Mouse (Mus musculus): ENCODE results near the gene Fgf2. TPM values are rescaled to one million over a fixed set of nuclear protein-coding genes. Genes with fewer than 3 reads are reported as not detected.

Gene Fgf2
- polyA plus RNA-seq, 1 experiment from 2014 or later: 1.1 TPM

GRCm38 (mm10) chr3:37443409-37443808 lies 95.3 kb downstream of the Fgf2 start:
- no peaks in the 10 kb centered on the region for H3K27me3 ChIP-seq (ENCODE audit: control insufficient read depth, insufficient read depth, low read length)
- H3K9me3 ChIP-seq (ENCODE audit: control insufficient read depth, low read length): no peaks in the 10 kb centered on the region
- DNase-seq (ENCODE audit: low spot score) (no peak), ATAC-seq (ENCODE audit: low FRiP score) (no peak)
- no peak overlapping the region for H3K4me2 ChIP-seq (replicated peaks; ENCODE audit: low read depth, low read length)
- no peaks in the 10 kb centered on the region for H3K4me1 ChIP-seq (replicated peaks; ENCODE audit: control insufficient read depth, insufficient read depth, low read length)
- H3K36me3 ChIP-seq (ENCODE audit: control insufficient read depth, insufficient read depth, low read length): no peaks in the 10 kb centered on the region
- no peak overlapping the region for H3K27ac ChIP-seq (ENCODE audit: low read depth, low read length)
- 96% methylated on average over 2 of the region's 2 CpGs for WGBS
- H3K4me3 ChIP-seq (ENCODE audit: low read depth, low read length): no peak overlapping the region
- no peak overlapping the region for H3K9ac ChIP-seq (ENCODE audit: low read depth, low read length)

DNA sequence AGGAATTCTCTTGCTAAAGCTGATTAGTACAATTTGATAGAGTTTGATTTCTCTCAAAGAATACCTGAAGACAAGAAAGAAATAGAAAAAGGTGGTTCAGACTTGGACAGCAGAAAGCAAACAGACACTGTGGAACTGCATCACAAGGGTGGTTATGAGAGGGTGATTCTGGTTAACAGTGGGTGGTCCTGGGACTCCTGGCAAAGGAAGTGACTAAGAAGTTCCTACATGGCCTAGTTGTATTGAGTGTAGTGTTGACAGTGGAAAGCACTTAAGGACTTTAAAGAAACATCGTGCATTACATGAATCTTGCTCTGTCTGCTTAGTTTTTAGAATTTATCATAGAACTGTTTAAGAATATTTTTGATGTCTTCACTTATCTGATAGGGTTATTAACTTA lies 107.8 kb downstream of the Fgf2 start:
- 85% methylated on average over 1 of the region's 1 CpGs for WGBS
- Histone ChIP-seq H3K4me2 (replicated peaks; ENCODE audit: low read depth, low read length) (no peak overlapping the region), H3K4me1 (replicated peaks; ENCODE audit: control insufficient read depth, insufficient read depth, low read length) (no peaks in the 10 kb centered on the region), H3K9ac (ENCODE audit: low read depth, low read length) (no peak overlapping the region), H3K36me3 (ENCODE audit: control insufficient read depth, insufficient read depth, low read length) (no peaks in the 10 kb centered on the region), H3K27me3 (ENCODE audit: control insufficient read depth, insufficient read depth, low read length) (no peaks in the 10 kb centered on the region), H3K27ac (ENCODE audit: low read depth, low read length) (no peak overlapping the region), H3K9me3 (ENCODE audit: control insufficient read depth, low read length) (no peaks in the 10 kb centered on the region), H3K4me3 (ENCODE audit: low read depth, low read length) (no peak overlapping the region)
- DNase-seq (ENCODE audit: low spot score) (no peak), ATAC-seq (ENCODE audit: low FRiP score) (no peak)

Other genes starting within 250 kb of the Fgf2 start
- gene Il2, start 222.4 kb upstream of the Fgf2 start, polyA plus RNA-seq (2014; fragmentation: Nextera tagmentation; extraction: Ambion mirVana): 0.64 and 0.73 TPM in 2 replicates
- not detected in 2 replicates for gene Il21, start 115.7 kb upstream of the Fgf2 start, polyA plus RNA-seq (2014; fragmentation: Nextera tagmentation; extraction: Ambion mirVana)
- 6.0 and 7.3 TPM in 2 replicates for gene Bbs12, start 35.8 kb upstream of the Fgf2 start, polyA plus RNA-seq (2014; fragmentation: Nextera tagmentation; extraction: Ambion mirVana)
- 1.4 and 1.8 TPM in 2 replicates for gene Cetn4, start 35.6 kb upstream of the Fgf2 start, polyA plus RNA-seq (2014; fragmentation: Nextera tagmentation; extraction: Ambion mirVana)
- gene Spata5, start 71.5 kb downstream of the Fgf2 start, polyA plus RNA-seq (2014; fragmentation: Nextera tagmentation; extraction: Ambion mirVana): 41.9 and 44.1 TPM in 2 replicates
- gene Nudt6, start 71.9 kb downstream of the Fgf2 start, polyA plus RNA-seq (2014; fragmentation: Nextera tagmentation; extraction: Ambion mirVana): 4.1 and 4.8 TPM in 2 replicates

All from hindbrain, embryonic 11.5 days (tissue).